Mouse (Mus musculus) urinary bladder, postnatal 10 days (tissue): ENCODE measurements at regions not wholly inside any gene's neighbourhood (a gene's known extent, or its start where the extent isn't known, plus 50 kb on each side); places are given as distances from the start of the nearest gene placed in this dataset.

ENCODE experiments used
- DNase-seq: peaks from one replicate; pipeline ENCODE4 v3.0.0; 2022; ENCODE audit warnings: low spot score

DNA sequence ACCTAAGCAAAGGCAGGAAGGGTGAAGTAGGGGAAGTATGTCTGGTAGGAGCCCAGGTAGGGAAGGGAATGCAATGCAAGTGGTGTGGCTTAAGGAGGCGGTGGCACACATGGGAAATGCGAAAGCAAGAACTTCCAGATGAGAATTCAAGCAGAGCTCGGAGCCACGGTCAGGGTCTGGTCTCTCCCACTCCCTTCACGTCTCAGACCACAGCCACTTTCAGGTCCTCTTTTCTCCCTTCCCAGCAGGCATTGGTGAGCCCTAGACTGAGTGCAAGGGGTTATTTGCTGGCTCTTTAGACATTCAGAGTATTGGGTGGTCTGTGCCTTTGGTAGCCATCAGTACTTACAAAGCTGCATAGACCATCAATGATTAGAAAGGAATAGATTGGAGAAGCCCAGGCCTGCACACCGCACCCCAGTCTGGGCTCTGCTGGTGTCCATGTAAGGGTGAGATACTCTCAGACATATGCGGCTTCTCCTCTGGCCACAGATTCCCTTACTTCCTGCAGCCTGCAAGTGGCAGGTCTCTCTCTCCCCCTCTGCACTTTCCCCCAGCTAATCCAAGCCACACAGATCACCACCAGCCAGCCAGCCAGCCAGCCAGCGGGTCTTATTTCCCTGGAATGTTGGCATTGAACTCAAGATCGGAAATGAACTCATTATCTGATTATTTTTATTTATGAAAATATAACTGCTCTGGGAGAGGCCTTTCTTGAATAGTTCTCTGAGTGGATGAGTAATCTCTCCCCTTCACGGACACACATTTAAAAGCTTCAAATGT, 113.6 kb downstream of the Zfp36l2 start:
- DNase-seq = no peak

DNA sequence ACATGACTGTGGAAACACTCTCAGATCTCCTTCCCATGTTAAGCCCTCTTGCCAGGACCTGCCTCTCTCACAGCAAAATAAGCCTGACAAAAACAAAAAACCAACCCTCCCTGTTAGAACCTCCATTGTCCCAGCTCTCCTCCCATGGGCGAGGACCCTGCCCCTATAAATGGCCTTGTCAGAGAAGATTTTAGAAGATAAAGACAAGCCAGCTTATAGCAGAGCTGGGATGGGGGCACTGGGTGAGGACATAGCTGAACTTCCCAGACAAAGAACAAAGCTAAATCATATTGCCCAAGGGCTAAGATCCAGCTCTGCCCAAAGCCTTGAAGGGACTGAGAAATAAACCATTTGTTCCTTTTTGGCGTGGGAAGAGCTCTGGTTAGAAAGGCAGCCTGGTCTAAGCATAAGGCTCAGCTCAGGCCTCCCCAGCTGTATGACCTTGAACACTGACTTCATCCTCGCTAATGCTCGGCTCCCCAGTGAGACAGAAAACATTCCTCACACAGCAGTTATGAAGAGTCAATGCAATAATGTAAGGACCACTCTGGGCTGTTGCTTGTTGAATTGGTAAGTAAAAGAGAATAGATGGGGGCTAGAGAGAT, 115.2 kb downstream of the Zfp36l2 start:
- no peak for DNase-seq

- DNase-seq = no peak
These were observed 115.9 kb downstream of the Zfp36l2 start for GRCm38 (mm10) chr17:84071855-84072254.

DNA sequence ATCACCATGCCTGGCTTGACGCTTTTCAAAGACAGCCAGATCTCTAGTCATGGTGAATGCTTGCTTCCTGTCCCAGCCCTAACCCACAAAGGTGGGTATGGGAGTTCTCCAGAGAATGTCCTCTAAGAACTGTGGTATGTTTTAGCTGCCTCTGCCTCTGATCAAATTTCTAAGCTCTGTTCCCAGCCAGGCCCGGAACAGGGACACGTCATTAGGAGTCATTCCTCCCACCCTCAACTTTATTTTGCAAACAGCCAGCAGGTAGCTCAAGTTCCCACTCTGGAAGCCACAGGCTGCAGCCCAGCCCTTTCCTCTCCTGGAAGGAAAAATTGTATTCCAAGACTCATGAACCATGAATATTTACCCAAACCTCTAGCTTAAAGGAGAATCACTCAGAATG, 117.2 kb downstream of the Zfp36l2 start:
- DNase-seq = no peak

GRCm38 (mm10) chr17:84067102-84067501, 120.6 kb downstream of the Zfp36l2 start:
- no peak for DNase-seq

DNA sequence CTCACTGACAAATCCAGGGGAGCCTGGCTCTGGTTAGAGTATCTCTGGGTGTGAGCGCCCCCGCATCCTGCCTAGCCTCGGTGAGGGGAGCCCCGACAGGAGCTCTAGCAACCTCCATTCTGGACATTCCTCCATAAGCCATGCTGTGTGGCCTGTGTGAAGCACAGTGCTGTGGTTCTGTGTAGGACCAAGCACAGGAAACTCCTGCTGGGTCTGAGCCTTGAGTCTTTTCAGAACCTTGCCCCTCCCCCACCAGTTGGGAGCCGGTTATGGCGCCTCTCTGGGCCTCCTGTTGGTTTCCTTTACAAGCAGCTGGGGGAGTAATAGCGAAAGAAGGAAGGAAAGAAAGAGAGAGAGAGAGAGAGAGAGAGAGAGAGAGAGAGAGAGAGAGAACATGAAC, 124.0 kb downstream of the Zfp36l2 start:
- DNase-seq = no peak

GRCm38 (mm10) chr17:84061621-84062020, 126.1 kb downstream of the Zfp36l2 start:
- no peak for DNase-seq

- no peak for DNase-seq
These were observed 131.3 kb downstream of the Zfp36l2 start for GRCm38 (mm10) chr17:84056469-84056868.

DNA sequence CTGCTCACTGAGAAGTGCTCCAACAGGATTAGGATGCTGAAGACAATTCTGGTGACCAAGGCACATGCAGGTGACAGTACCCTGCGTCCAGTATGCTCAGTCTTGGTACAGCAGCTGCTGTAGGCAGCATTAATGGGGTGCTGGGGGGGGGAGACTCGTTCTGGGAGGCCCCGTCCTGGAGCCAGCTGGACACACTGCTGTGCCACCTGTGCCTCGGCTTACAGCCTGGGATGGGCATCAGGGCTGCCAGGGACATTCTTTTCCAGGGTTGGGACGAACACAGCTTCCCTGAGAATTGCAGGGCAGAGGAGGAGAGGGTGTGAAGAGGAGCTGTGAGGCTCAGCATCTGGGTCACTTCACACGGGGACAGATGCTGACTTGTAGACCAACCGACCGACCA, 135.3 kb downstream of the Zfp36l2 start:
- no peak for DNase-seq

DNA sequence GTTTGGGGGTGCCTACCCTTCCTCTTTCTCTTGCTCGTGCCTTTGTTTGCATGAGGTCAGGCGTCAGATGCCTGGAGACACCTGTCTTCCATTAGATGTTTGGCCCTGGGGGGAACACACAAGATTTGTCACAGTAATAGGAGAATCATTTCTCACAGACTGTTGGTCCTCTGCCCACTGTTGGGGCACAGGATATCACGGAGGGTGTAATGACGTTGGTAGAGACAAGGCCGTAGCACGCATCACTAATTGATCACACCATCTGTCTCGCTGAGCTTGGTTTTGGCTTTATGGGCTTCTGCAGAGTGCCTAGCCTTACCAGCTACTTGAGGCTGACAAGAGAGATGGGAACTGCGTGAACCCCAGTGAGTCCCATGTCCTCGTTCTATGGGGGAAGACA, 136.5 kb downstream of the Zfp36l2 start:
- no peak for DNase-seq

GRCm38 (mm10) chr17:84048533-84048932, 139.2 kb downstream of the Zfp36l2 start:
- no peak for DNase-seq

- no peak for DNase-seq
These were observed 140.2 kb downstream of the Zfp36l2 start for GRCm38 (mm10) chr17:84047520-84047919.

DNA sequence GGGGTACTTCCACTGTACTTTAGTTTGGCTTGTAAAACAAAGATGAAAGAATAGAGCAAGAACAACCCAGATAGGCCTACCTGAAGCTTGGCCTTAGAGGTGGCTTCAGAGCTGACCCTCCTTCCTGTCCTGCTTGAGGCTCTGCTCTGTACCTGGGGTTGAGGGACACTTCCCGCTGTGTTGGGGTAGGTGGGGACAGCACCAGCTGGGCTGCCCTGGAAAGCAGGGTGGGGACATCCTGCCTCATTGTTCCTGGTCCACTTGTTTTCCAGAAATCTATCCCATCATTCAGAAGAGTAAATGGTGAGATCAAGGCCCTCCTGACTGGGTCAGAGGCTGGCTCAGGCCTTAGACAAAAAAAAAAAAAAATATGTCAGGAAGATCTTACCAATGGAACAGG, 141.9 kb downstream of the Zfp36l2 start:
- DNase-seq = no peak

GRCm38 (mm10) chr17:84044472-84044936, 143.2 kb downstream of the Zfp36l2 start:
- no peak for DNase-seq

GRCm38 (mm10) chr17:84043102-84043501, 144.6 kb downstream of the Zfp36l2 start:
- DNase-seq = no peak

- no peak for DNase-seq
These were observed 148.3 kb downstream of the Zfp36l2 start for GRCm38 (mm10) chr17:84039444-84039843.

GRCm38 (mm10) chr17:84037580-84038304, 150.0 kb downstream of the Zfp36l2 start:
- no peak for DNase-seq

GRCm38 (mm10) chr17:84036056-84036455, 151.7 kb downstream of the Zfp36l2 start:
- DNase-seq = no peak

- DNase-seq = no peak
These were observed 152.9 kb downstream of the Zfp36l2 start for GRCm38 (mm10) chr17:84034801-84035200.

GRCm38 (mm10) chr17:84032441-84032840, 155.3 kb downstream of the Zfp36l2 start:
- no peak for DNase-seq

- no peak for DNase-seq
These were observed 155.9 kb downstream of the Zfp36l2 start for GRCm38 (mm10) chr17:84031833-84032232.

DNA sequence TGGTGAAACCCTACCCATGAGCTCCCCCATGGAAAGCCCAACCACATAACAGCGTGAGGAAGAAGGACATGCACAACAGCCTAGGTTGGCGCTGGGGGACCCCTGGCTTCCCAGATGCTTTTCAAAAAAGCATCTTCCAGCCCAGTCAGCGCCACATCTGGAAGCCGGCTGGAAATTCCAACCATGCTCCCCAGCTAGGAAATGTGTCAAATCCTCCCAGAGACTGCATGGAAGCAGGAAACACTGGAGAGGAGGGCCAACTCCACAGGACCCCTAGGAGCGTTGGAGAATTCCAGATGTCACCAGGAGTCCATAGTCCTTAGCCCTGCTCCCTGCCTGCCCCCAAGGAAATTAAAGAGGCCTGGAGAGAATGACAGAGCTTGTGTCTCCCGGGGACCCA, 156.4 kb downstream of the Zfp36l2 start:
- no peak for DNase-seq

- DNase-seq = no peak
These were observed 157.0 kb downstream of the Zfp36l2 start for GRCm38 (mm10) chr17:84030699-84031098.
